Mouse (Mus musculus) MEL (cell line): ENCODE results near the gene Fat3.

Experiments used
- CTCF ChIP-seq, 3 experiments: IDR thresholded peaks in 2 of 3; conservative IDR thresholded peaks in 1 of 3; 2 replicates each; pipeline ENCODE4 v1.5.1; 2011 to 2012; ENCODE audit warnings: low read length in 3 of 3, low read depth in 2 of 3, mild to moderate bottlenecking in 2 of 3, improper control_type of control experiment in 1 of 3, inconsistent platforms in 1 of 3, mixed read lengths in 1 of 3, moderate library complexity in 1 of 3; ENCODE audit not compliant: control insufficient read depth in 1 of 3, insufficient read depth in 1 of 3, poor library complexity in 1 of 3, severe bottlenecking in 1 of 3
- JUND ChIP-seq: IDR thresholded peaks from 2 replicates; pipeline ENCODE4 v1.6.1; 2011; ENCODE audit warnings: low read depth, mild to moderate bottlenecking, improper control_type of control experiment, low read length
- MAX ChIP-seq: IDR thresholded peaks from 2 replicates; pipeline ENCODE4 v1.6.1; 2011; ENCODE audit warnings: low read length, improper control_type of control experiment
- MEF2A ChIP-seq: IDR thresholded peaks from 2 replicates; pipeline ENCODE4 v1.6.1; 2014; ENCODE audit warnings: low read depth, mild to moderate bottlenecking, inconsistent platforms, low read length, improper control_type of control experiment; ENCODE audit not compliant: poor library complexity, insufficient replicate concordance, severe bottlenecking; ENCODE audit errors: extremely low read depth
- POLR2A ChIP-seq, 2 experiments: IDR thresholded peaks; 2 replicates each; pipeline ENCODE4 v1.6.1; 2011 to 2012; ENCODE audit warnings: low read length in 2 of 2, mild to moderate bottlenecking in 2 of 2, control low read depth in 1 of 2, improper control_type of control experiment in 1 of 2, low read depth in 1 of 2, moderate library complexity in 1 of 2; ENCODE audit not compliant: control insufficient read depth in 1 of 2, insufficient read depth in 1 of 2, poor library complexity in 1 of 2
- TCF12 ChIP-seq: IDR thresholded peaks from 2 replicates; pipeline ENCODE4 v1.6.1; 2014; ENCODE audit warnings: low read depth, mild to moderate bottlenecking, inconsistent platforms, low read length, improper control_type of control experiment, moderate library complexity
- ZNF384 ChIP-seq: IDR thresholded peaks from 2 replicates; pipeline ENCODE4 v1.6.1; 2012; ENCODE audit warnings: low read depth, mild to moderate bottlenecking, inconsistent platforms, low read length, improper control_type of control experiment

DNA sequence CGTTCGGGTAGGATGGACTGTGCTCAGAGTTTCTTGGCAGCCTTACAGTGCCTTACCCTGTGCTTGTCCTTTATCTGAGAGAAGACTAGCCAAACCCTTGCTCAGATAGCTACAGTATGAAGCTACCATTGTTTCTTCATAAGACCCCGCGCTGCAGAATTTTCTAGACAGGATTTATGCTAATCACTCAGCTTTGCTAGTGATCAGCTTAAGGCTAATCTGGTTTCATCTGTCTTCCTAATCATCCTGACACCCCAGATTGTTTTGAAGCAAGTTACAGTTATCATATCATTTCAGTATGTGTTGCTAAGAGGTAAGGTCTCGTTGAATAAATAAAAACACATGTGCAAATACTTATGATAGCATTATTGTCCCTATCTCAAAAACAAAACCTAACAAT, 493.6 kb downstream of the Fat3 start:
- TF ChIP-seq POLR2A (IDR thresholded peaks at IDR 0.05; ENCODE audit: control insufficient read depth in 1 of 2, insufficient read depth in 1 of 2, low read depth in 1 of 2, low read length in 2 of 2, poor library complexity in 1 of 2) (no peak), JUND (no peak), TCF12 (no peak), CTCF (IDR thresholded peaks at IDR 0.05 in 2 of 3, conservative IDR thresholded peaks at IDR 0.05 in 1 of 3; ENCODE audit: control insufficient read depth in 1 of 3, insufficient read depth in 1 of 3, low read depth in 2 of 3, low read length in 3 of 3, poor library complexity in 1 of 3, severe bottlenecking in 1 of 3) (no peak), MAX (no peak), MEF2A (no peak), ZNF384 (no peak)
